Mouse (Mus musculus) right cerebral cortex, postnatal 36 days (tissue): Measurements from ENCODE around the gene Mtln.

Experiments
- DNase-seq, 2 experiments: peaks; one replicate each; pipeline ENCODE4 v3.0.0; 2022; ENCODE audit warnings: low spot score in 2 of 2, mixed read lengths in 1 of 2

Mtln gene

GRCm38 (mm10) chr2:127754113-127754512, 38.2 kb downstream of the Mtln start:
- no peak for DNase-seq

- DNase-seq = no peak
Observed at GRCm38 (mm10) chr2:127751849-127752610, 40.3 kb downstream of the Mtln start.

GRCm38 (mm10) chr2:127749376-127749775, 42.9 kb downstream of the Mtln start:
- no peak for DNase-seq

- DNase-seq = no peak
Observed at GRCm38 (mm10) chr2:127748316-127748715, 44.0 kb downstream of the Mtln start.

- DNase-seq = no peak
Observed at GRCm38 (mm10) chr2:127742637-127743036, 49.7 kb downstream of the Mtln start.
